Mouse (Mus musculus) CH12.LX (cell line): ENCODE measurements at regions not wholly inside any gene's neighbourhood (a gene's known extent, or its start where the extent isn't known, plus 50 kb on each side); places are given as distances from the start of the nearest gene placed in this dataset.

Experiments used
- DNase-seq: peaks from one replicate; pipeline ENCODE4 v3.0.0-alpha.2; 2013; ENCODE audit errors: extremely low read depth
- H3K27ac ChIP-seq: 2 replicates; pipeline ENCODE4 v1.5.1; 2012; ENCODE audit warnings: low read depth, mild to moderate bottlenecking, control low read depth, moderate library complexity; ENCODE audit not compliant: insufficient read depth
- H3K27me3 ChIP-seq: replicated peaks from 2 replicates; pipeline ENCODE3; 2012; ENCODE audit warnings: inconsistent platforms
- H3K36me3 ChIP-seq, 2 experiments: replicated peaks in 1 of 2; 2 replicates each; pipeline versions ENCODE3 to v1.6.1; 2012; ENCODE audit warnings: inconsistent platforms in 1 of 2, low read length in 1 of 2, mild to moderate bottlenecking in 1 of 2, mixed read lengths in 1 of 2, moderate library complexity in 1 of 2; ENCODE audit not compliant: control insufficient read depth in 1 of 2, insufficient read depth in 1 of 2
- H3K4me1 ChIP-seq, 2 experiments: 2 replicates each; pipeline ENCODE4 v1.6.1; 2012; ENCODE audit warnings: inconsistent platforms in 1 of 2, moderate library complexity in 1 of 2; ENCODE audit not compliant: insufficient read depth in 2 of 2, control insufficient read depth in 1 of 2
- H3K4me2 ChIP-seq: 2 replicates; pipeline ENCODE4 v1.6.1; 2012; ENCODE audit warnings: low read depth, mild to moderate bottlenecking, control low read depth; ENCODE audit not compliant: poor library complexity, insufficient read depth, severe bottlenecking
- H3K4me3 ChIP-seq, 3 experiments: fragments of 150-350 bp in 1 of 3; sonication (generic) in 1 of 3; replicated peaks in 1 of 3; 2 replicates each; pipeline versions ENCODE3 to v1.5.1; 2011 to 2012; ENCODE audit warnings: low read depth in 2 of 3, low read length in 2 of 3, mild to moderate bottlenecking in 2 of 3, moderate library complexity in 2 of 3, control low read depth in 1 of 3, improper control_type of control experiment in 1 of 3, inconsistent platforms in 1 of 3, mixed read lengths in 1 of 3; ENCODE audit not compliant: poor library complexity in 1 of 3
- H3K79me2 ChIP-seq: replicated peaks from 2 replicates; pipeline ENCODE4 v1.6.1; 2012; ENCODE audit warnings: mild to moderate bottlenecking, moderate library complexity; ENCODE audit not compliant: control insufficient read depth, poor library complexity, insufficient read depth, severe bottlenecking; ENCODE audit errors: extremely low read depth
- H3K9ac ChIP-seq: 2 replicates; pipeline ENCODE4 v1.6.1; 2012; ENCODE audit warnings: low read depth, mild to moderate bottlenecking, control low read depth, moderate library complexity; ENCODE audit not compliant: insufficient read depth
- H3K9me3 ChIP-seq: replicated peaks from 2 replicates; pipeline ENCODE3; 2012; ENCODE audit warnings: low read length, inconsistent platforms, mixed read lengths
- BHLHE40 ChIP-seq: IDR thresholded peaks from 2 replicates; pipeline ENCODE4 v1.6.1; 2011; ENCODE audit warnings: mild to moderate bottlenecking, low read depth, low read length, improper control_type of control experiment
- CHD1 ChIP-seq: IDR thresholded peaks from 2 replicates; pipeline ENCODE4 v1.6.1; 2012; ENCODE audit warnings: low read depth, low read length, improper control_type of control experiment, inconsistent platforms
- CHD2 ChIP-seq: IDR thresholded peaks from 2 replicates; pipeline ENCODE4 v1.6.1; 2011; ENCODE audit warnings: low read length, improper control_type of control experiment
- E2F4 ChIP-seq: IDR thresholded peaks from 2 replicates; pipeline ENCODE4 v1.6.1; 2011; ENCODE audit warnings: low read depth, low read length, improper control_type of control experiment; ENCODE audit not compliant: insufficient replicate concordance
- ELF1 ChIP-seq: IDR thresholded peaks from 2 replicates; pipeline ENCODE4 v1.6.1; 2014; ENCODE audit warnings: low read depth, mild to moderate bottlenecking, inconsistent platforms, low read length, improper control_type of control experiment
- GABPA ChIP-seq: IDR thresholded peaks from 2 replicates; pipeline ENCODE4 v1.6.1; 2012; ENCODE audit warnings: low read depth, low read length, improper control_type of control experiment, inconsistent platforms; ENCODE audit not compliant: insufficient replicate concordance
- JUN ChIP-seq: IDR thresholded peaks from 2 replicates; pipeline ENCODE4 v1.6.1; 2011; ENCODE audit warnings: low read depth, mild to moderate bottlenecking, low read length, improper control_type of control experiment, moderate library complexity; ENCODE audit not compliant: insufficient read depth
- MAFK ChIP-seq: IDR thresholded peaks from 2 replicates; pipeline ENCODE4 v1.6.1; 2011; ENCODE audit warnings: low read length, improper control_type of control experiment; ENCODE audit not compliant: insufficient replicate concordance
- MAX ChIP-seq: IDR thresholded peaks from 2 replicates; pipeline ENCODE4 v1.6.1; 2011; ENCODE audit warnings: low read length, improper control_type of control experiment
- MEF2A ChIP-seq: IDR thresholded peaks from 2 replicates; pipeline ENCODE4 v1.6.1; 2014; ENCODE audit warnings: low read depth, mild to moderate bottlenecking, inconsistent platforms, low read length, improper control_type of control experiment, borderline replicate concordance
- MXI1 ChIP-seq: IDR thresholded peaks from 2 replicates; pipeline ENCODE4 v1.6.1; 2011; ENCODE audit warnings: mild to moderate bottlenecking, low read depth, low read length, improper control_type of control experiment
- MYC ChIP-seq: IDR thresholded peaks from 2 replicates; pipeline ENCODE4 v1.6.1; 2011; ENCODE audit warnings: low read depth, mild to moderate bottlenecking, improper control_type of control experiment, low read length
- PAX5 ChIP-seq: IDR thresholded peaks from 2 replicates; pipeline ENCODE4 v1.6.1; 2012; ENCODE audit warnings: low read length, inconsistent platforms, mixed read lengths
- RAD21 ChIP-seq: IDR thresholded peaks from 2 replicates; pipeline ENCODE4 v1.6.1; 2011; ENCODE audit warnings: low read depth, mild to moderate bottlenecking, low read length, improper control_type of control experiment, moderate library complexity
- RCOR1 ChIP-seq: conservative IDR thresholded peaks from 2 replicates; pipeline ENCODE4 v1.6.1; 2012; ENCODE audit warnings: low read depth, mild to moderate bottlenecking, inconsistent platforms, low read length, improper control_type of control experiment
- TBP ChIP-seq: conservative IDR thresholded peaks from 2 replicates; pipeline ENCODE4 v1.6.1; 2011; ENCODE audit warnings: low read depth, low read length, improper control_type of control experiment
- TCF12 ChIP-seq: IDR thresholded peaks from 2 replicates; pipeline ENCODE4 v1.6.1; 2014; ENCODE audit warnings: low read depth, mild to moderate bottlenecking, inconsistent platforms, low read length, improper control_type of control experiment
- USF1 ChIP-seq: IDR thresholded peaks from 2 replicates; pipeline ENCODE4 v1.6.1; 2014; ENCODE audit warnings: low read depth, mild to moderate bottlenecking, inconsistent platforms, low read length, improper control_type of control experiment
- ZMIZ1 ChIP-seq: IDR thresholded peaks from 2 replicates; pipeline ENCODE4 v1.6.1; 2012; ENCODE audit warnings: low read depth, mild to moderate bottlenecking, inconsistent platforms, low read length, improper control_type of control experiment
- dilution Hi-C: fragments of 300-500 bp; cut with MboI; formaldehyde crosslinking; loops from 2 replicates; pipeline ENCODE4 v1.14.3; 2020; ENCODE audit warnings: low sequenced_read_pairs; ENCODE audit not compliant: extremely low pct_unique_long_range_greater_than_20kb, extremely low pct_ligation_motif_present
- in situ Hi-C: fragments of 300-500 bp; cut with MboI; formaldehyde crosslinking; loops from 3 replicates; pipeline ENCODE4 v1.14.3; 2019; ENCODE audit warnings: low sequenced_read_pairs, low pct_ligation_motif_present, low pct_unique_long_range_greater_than_20kb, mixed read lengths

GRCm38 (mm10) chr14:100437552-100437951 lies 153.1 kb upstream of the Klf12 start:
- DNase-seq: no peak
- no peak overlapping the region for H3K9ac ChIP-seq
- no peaks in the 10 kb centered on the region for H3K27me3 ChIP-seq
- no peaks in the 10 kb centered on the region for H3K9me3 ChIP-seq
- no peaks in the 10 kb centered on the region for H3K36me3 ChIP-seq
- dilution Hi-C loops (no loop called here), in situ Hi-C loops (no loop called here)
- H3K79me2 ChIP-seq: no peaks in the 10 kb centered on the region
- TF ChIP-seq BHLHE40 (no peak), RAD21 (no peak), MAX (no peak), CHD2 (no peak), TCF12 (no peak), GABPA (no peak), MYC (no peak), CHD1 (no peak), ELF1 (no peak)
- peaks cover 0 to 2% of the 10 kb centered on the region in 2 experiments; a peak in 1 of 4 replicates for H3K4me1 ChIP-seq
- H3K27ac ChIP-seq: no peak overlapping the region
- no peak overlapping the region for H3K4me3 ChIP-seq
- H3K4me2 ChIP-seq: no peak overlapping the region

- in situ Hi-C loops (no loop called here), dilution Hi-C loops (no loop called here)
- Histone ChIP-seq H3K9me3 (no peaks in the 10 kb centered on the region), H3K4me1 (no peaks in the 10 kb centered on the region), H3K4me3 (no peak overlapping the region), H3K4me2 (no peak overlapping the region), H3K27ac (no peak overlapping the region), H3K9ac (no peak overlapping the region), H3K27me3 (no peaks in the 10 kb centered on the region), H3K79me2 (no peaks in the 10 kb centered on the region), H3K36me3 (no peaks in the 10 kb centered on the region)
- TF ChIP-seq TBP (no peak), MXI1 (no peak), MAFK (no peak), USF1 (no peak), PAX5 (no peak), JUN (no peak), ELF1 (no peak), E2F4 (no peak), RCOR1 (no peak), ZMIZ1 (no peak), MEF2A (no peak), CHD1 (no peak)
- no peak for DNase-seq
Observed at GRCm38 (mm10) chr14:100429662-100430061, 145.2 kb upstream of the Klf12 start.
